Mouse (Mus musculus) neural tube, embryonic 10.5 days (tissue): ENCODE measurements around the gene Tmub1.

Experiments used
- DNase-seq: peaks from one replicate; pipeline ENCODE4 v3.0.0-alpha.2; 2017; ENCODE audit warnings: low spot score; ENCODE audit errors: extremely low spot score

Tmub1 gene

GRCm38 (mm10) chr5:24453985-24454303 lies 6.3 kb upstream of the Tmub1 start:
- no peak for DNase-seq

DNA sequence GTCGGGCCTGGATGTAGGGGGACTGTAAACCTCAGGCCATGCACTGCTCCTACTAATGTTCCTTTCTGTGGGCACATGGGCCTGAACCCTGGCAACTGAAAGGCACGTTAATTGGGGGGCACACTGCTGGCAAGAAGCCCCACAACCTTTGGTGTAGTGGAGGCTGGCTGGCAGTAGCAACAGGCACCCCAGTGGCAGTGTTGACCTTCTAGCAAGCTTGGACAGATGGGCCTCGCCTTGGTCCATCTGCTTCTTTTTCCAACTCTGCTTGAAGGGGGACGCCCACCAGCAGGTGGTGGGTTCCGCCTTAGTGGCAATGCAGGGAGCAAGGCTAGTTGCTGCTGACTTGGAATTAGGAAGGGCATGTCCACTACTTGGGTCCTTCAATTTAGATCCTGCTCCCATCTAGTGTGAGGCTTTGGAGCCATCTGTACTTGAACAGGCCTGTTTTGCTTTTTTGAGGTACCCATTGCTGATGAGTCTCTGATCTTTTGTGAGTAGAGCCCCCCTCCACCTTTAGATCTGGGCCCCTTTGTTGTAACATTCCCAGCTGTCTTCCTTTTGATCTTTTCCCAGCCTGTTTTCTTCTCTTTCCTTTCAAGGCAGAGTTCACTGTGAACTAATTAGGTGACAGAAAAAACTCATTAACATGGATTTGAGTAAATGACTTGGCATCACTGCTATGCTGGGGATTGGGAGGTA lies 5.8 kb upstream of the Tmub1 start:
- no peak for DNase-seq

GRCm38 (mm10) chr5:24452691-24453233 lies 5.1 kb upstream of the Tmub1 start:
- DNase-seq, result peak; percentile 46

DNA sequence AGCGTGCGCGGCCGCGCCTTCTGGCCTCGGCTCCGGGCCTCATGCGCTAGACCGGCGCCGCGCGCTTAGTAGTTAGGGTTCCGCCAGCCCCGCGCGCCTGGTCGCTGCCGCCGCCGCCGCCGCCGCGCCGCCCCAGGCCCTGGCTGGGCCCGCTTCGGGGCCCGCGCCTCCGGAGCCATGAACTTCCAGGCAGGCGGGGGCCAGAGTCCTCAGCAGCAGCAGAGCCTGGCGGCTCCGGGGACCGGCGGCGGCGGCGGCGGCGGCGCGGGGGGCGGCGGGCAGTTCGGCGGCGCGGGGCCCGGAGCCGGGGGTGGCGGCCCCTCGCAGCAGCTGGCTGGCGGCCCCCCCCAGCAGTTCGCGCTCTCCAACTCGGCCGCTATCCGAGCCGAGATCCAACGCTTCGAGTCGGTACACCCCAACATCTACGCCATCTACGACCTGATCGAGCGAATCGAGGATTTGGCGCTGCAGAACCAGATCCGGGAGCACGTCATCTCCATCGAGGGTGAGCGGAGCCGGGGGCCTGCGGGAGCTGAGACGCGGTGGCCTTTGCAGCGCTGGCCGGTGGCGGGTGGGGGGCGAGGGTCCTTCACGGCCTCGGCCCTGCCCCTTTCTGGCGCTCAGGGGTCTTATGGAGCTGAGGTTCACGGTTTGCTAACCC lies 4.5 kb upstream of the Tmub1 start, which contains the start of gene Agap3:
TSS of gene Agap3 (plus strand) at position 148 of the 661 bp plus-strand sequence.
- DNase-seq, result peak; percentile 66

DNA sequence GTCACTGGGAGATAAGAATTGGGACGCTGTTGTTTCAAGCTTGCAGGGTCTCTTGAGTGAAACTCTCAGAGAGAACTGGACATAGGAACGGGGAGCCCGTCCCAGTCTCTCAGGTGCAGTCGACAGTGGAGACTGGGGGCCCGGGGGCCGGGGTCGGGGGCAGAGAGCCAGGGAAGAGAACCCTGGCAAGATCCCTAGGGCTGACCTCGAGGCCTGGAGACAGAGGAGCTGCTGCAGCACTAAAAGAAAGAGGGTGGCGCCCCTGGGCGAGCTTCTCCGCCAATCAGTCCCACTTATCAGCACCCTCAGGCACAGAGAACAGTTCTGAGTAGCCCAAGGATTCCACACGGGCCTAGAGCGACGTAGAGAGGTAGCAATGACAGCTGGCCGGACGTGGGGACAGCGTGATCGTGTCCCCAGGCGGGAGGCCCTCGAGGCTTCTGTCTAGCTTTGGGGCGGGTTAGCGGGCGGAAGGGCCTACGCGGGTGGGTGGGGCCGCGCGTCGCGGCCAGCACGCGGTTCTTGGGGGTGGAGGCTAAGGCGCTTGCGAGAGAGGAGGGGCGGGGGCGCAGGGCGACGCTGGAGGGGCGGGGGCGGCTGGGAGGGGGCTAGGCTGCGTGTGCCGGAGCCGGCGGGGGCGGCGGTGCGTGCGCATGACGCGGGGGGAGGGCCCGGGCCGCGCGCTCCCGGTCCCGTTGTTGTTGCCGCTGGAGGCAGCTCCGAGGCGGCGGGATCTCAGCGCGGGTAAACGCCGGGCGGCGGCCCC lies 3.8 kb upstream of the Tmub1 start:
- DNase-seq, result peak; percentile 87

DNA sequence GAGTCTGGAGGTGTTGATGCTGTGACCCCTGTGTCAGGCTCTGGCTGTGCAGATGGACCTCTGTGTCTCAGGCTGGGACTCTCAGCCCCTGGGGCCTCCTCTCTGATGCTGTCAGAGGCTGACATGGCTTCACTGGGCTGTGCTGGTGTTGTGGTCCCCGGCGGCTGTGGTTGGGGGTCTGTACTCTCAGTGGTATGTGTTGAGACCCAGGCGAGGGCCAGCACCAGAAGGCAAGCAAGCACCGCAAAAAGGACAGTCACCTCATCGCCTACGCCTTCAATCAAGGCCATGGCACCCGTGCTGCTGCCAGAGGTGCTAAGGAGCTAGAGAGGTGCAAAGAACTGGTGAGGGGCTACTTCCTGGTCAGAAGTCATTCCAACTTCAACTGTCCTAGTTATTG lies 1.0 kb downstream of the Tmub1 start:
- DNase-seq, result no peak

DNA sequence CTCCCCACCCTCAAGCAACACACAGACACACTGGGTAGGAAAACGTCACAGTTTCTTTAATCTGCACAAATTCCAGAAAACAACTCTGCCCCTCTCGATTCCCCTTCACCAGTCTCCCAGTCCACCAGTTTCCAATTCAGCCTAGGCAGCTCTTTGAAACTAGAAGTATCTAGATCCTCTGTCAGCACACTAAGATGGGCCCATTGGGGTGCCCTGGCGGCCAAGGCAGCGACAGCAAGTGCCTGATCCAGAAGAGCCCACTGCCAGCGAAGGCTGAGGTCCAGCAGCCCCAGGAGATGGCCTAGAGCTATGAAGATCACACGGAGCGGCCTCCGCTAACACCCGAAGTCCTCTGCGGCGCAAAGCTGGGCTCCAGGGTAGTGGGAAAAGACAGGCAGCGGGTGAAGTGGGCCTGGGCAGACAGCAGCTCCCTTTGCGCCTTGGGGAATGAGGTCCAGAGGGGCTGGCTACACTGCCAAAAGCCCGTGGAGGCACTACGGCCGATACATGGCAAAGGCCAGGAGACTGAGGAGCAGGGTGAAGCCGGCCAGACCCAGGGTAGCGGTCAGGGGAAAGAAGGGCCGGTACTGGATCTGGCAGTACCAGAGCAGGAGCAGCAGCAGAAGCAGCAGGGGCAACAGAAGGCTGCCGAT lies 2.1 kb downstream of the Tmub1 start:
- DNase-seq, result no peak

DNA sequence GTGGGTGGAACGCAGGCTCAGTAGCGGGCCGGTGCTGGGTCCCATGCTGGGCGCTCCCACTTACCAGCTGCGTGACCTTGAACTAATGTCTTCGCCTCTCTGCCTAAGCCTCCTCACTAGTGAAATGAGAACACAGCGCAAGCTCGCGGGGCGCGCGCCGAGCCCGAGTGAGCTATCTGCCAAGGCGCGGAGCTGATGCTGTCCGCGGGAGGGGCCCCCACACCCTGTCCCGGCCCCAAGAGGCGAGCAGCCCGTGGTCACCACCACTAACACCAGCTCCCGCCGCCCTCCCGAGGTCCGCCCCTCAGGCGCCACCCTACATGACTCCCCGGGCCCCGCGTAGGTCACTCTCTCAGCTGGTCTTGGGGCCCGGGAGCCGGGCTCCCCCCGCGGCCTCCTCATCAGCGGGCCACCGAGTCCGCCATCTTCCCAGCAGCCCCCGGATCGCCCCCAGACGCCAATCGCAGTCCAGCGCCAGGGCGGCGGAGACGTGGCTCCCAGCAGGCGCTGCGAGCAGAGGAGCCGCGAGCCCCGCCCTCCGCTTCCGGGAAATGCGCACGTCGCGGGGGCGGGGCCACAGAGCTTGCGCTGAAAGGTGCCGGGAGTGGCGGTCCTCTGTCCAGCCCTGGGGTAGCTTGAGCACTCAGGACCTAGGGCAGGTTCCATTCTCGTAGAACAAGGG lies 2.8 kb downstream of the Tmub1 start, which contains the start of gene Fastk:
TSS of gene Fastk (minus strand) at position 542 of the 682 bp plus-strand sequence.
- peak; percentile 93 for DNase-seq

DNA sequence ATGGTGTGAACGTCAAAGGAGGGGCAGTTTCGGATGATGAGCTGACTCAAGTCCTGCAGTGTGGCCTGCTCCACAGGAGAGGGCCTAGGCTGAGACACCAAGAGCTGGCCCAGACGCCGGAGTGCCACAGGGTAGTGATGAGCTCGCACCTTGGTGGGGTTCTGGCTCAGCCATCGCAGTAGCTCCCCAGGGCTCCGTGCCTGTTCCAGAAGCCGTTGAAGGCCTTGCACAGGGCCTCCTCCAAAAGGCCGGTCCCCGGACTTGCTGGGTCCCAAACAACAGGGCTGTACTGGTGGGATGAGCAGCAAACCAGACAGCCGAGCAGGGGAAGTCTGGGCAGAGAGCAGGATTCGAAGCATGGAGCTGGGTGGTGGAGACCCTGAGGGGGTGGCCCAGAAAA lies 3.7 kb downstream of the Tmub1 start:
- DNase-seq, result no peak

DNA sequence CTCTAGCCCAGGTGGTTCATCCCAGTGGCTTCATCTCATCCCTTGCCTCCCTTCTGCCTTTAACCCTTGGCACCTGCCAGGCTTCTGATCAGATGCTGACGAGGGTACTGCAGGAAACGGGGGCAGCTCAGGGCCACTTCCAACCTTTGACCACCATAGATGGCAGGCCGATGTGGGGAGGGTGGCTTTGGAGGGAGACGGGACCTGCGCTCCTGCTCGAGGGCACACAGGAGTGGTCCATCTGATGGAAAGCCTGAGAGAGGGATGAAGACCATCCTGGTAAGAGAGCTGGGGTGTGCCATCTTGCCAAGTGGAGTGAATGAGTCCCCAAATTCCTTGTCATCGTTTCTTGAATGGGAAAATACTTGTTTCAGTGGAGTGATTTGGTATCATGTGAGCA lies 4.5 kb downstream of the Tmub1 start:
- DNase-seq, result no peak

- no peak for DNase-seq
Measured at GRCm38 (mm10) chr5:24442029-24442428, 5.6 kb downstream of the Tmub1 start.

DNA sequence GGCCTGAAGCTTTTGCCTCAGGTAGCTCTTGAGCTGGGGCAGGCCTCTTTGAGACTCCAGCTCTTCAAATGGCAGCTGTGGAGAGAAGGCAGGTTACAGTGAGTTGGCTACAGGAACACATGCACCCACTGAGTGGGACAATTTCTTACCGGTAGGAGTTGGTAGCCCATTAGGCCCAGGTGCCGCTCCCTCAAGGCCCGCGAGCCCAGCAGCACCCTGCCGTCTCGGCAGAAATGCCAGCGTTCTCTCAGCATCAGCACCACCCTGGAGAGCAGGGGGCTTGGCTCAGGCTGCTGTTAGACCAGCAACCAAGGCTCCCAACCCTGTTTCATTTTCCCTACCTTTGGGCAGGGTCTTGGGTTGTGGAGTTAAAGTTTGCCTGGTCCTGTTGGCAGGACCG lies 6.5 kb downstream of the Tmub1 start:
- DNase-seq, result no peak

DNA sequence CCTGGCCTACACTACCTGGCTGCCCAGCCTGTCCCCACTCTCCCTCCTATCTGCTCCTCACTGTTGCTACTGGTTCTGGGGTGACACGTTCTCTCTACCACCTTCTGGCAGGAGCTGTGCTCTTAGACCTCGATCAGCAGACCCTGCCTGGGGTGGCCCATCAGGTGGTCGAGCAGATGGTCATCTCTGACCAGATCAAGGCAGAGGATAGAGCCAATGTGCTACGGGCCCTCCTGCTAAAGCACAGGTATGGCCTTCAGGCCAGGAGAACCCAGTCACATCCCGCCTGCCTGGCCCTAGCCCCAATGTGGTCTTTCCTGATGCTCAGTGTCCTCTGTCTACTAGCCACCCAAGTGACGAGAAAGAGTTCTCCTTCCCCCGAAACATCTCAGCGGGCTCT lies 13.7 kb downstream of the Tmub1 start:
- DNase-seq, result no peak

GRCm38 (mm10) chr5:24428596-24428995 lies 19.1 kb downstream of the Tmub1 start:
- no peak for DNase-seq

- peak; percentile 47 for DNase-seq
Measured at GRCm38 (mm10) chr5:24427981-24428402, 19.7 kb downstream of the Tmub1 start.

DNA sequence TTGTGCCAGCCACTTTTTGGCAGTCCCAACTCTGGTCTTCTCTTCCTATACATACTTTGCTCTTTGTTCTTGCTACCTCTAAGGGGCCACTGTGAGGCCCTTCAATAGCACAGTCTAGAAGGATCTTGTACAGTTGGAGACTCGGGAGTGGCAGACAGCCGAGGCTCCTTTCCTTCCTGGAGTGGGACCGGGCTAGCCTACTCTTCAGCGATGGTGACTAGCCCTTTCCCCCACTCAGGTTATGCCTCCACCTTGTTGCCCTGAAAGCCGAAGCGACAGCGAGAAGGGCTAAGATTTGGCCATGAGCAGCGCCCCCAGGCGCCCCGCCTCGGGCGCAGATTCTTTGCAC lies 20.4 kb downstream of the Tmub1 start:
- no peak for DNase-seq

DNA sequence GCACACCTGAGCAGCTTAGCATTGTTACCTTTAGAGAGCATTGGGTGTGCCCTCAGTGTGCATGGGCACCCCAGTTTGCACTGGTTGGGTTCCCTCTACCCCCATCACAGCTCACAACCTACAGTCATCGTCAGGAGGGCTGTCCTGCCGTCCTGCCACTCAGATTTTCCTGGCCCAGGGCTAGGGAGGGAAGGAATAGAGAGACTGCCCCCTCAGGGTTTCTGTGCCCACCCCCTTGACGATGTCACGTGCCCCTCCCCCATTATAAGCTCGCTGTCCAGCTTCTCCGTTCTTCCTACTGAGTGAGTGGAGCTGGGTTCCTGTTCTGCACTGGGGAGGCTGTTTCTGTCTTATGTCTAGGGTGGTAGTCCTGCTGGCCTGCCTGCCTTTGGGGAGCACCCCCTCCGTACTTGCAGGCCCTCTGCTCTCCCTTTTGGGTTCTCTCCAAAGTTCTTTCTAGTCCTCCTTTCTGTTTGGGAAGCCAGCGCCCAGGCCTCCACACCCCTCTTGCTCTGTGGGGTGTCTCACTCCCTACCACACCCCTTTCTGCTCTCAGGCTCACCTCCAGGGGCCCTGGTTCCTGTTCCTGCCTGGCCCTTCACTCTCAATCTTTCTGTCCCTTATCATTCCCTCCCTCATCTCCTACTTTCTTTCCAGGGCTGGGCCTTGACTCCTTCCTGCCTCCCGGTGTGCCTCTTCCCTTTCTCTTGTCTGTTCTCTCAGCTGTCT lies 20.9 kb downstream of the Tmub1 start:
- no peak for DNase-seq

GRCm38 (mm10) chr5:24426037-24426432 lies 21.6 kb downstream of the Tmub1 start:
- DNase-seq, result no peak

DNA sequence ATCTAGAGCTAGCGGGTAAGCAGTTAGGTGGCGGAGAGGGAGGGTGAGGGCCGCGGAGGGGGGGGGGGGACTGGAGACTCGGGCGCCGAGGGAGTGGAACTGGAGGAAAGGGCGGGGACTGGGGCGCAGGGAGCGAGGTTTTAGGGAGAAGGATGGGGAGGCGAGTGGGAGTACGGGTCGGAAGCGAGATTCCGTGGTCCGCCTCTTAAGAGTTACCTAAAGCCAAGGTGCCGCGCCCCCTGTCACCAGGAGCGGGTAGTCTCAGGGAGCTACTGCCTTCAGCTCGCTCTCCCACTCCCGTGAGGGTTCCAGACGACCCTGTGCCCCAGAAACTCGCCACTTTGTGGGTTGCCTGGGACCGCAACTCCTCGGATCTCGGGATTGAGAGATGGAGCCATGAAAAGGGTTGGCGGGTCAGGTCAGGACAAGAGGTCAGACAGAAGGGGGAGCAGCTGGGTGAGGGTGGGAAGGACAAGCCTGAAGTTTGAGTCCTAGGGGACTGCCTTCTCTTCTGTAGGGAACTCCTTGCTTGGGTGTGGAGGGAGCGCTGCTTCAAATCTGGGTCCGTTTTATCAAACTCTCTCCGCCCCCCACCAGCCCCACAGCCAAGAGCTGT lies 22.1 kb downstream of the Tmub1 start:
- DNase-seq, result peak; percentile 75

DNA sequence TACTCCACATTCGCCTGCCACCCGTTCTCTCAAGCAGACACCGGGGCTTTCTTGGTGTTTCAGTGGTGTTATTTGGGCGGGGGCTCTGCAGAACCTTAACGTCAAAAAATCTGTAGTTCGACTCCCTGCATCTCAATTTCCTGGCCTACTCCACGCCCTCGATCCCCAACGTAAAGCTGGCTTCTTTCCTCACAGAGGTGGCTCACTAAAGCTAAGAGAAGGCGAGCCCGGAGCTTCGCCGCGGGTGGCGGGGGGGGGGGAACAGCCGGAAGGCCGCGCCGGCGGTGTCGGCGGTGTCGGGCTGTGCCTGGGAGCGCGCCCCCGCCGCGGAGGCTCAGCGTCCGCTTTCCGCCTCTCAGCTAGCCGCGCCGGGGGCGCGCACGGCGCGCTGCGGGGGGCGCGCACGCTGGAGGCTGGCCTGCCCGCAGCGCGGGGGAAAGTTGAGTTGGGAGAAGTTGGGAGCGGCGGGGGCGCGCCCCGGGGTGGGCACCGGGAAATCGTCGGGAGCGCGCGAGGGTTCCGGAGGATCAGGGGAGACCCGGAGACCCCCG lies 22.7 kb downstream of the Tmub1 start:
- DNase-seq, result peak; percentile 84
